Mouse (Mus musculus) heart, postnatal 4 days (tissue): Measurements from ENCODE around the gene Spcs3. TPM values are rescaled to one million over a fixed set of nuclear protein-coding genes. Genes with fewer than 3 reads are reported as not detected.
"Not testable (repeated sequence)": the region's sequence is repeated elsewhere in the genome, so short reads cannot be mapped to it uniquely, and the experiment has no call there.

Source experiments
- DNase-seq: peaks from one replicate; pipeline ENCODE4 v3.0.0; 2021
- total RNA-seq, 2 experiments: library from RNA; stranded (reverse); gene quantifications; 2 replicates each; pipeline ENCODE4 v1.2.3; 2021

Spcs3 gene
- 10 to 100 TPM; 38.0 to 39.8 TPM for total RNA-seq

DNA sequence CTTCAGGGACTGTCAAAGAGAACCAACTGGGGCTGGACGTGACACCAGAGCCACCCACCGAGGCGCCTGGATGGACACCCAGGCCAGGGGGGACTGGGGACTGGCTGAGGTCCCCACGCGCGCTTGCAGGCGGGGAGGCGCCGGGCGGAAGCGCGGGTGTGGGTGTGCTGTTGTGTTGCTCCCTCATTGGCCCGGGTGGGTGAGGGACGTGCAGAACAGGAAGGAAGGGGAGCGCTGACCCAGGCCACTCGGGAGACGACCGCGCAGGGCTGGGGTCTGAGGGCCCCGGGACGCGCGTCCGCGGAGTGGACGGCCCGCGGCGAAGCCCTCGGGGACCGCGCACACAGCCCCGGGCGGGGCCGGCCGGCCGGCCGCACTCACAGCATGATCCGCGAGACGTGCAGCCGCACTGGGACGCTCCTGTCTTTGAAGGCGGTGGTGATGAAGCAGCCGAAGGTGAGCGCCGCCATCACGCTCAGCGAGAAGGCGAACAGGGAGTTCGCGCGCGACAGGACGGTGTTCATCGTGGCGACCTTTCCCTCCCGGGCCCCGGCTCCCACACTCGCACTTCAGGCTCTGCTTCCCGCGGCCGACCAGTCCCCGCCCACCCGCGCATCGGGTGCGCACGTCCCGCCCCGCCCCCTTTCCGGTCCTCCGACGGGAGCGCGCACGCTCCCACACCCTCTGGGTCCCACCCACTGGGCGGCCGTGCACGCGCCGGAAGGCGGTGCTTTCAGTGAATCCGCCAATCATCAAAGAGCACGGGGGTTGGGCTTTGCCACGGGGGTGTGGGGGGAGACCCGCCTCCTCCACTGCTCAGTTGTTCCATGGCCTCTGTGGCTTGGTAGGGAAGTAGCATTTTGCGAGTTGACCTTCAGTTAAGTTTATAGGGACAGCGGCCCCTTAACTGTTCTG is at the start of gene Spcs3, which contains the start of gene Asb5:
Spcs3 (minus strand) TSS at position 617 of the 915 bp plus-strand sequence.
Asb5 (plus strand) TSS at position 199 of the 915 bp plus-strand sequence.
- DNase-seq, result peak; percentile 98

DNA sequence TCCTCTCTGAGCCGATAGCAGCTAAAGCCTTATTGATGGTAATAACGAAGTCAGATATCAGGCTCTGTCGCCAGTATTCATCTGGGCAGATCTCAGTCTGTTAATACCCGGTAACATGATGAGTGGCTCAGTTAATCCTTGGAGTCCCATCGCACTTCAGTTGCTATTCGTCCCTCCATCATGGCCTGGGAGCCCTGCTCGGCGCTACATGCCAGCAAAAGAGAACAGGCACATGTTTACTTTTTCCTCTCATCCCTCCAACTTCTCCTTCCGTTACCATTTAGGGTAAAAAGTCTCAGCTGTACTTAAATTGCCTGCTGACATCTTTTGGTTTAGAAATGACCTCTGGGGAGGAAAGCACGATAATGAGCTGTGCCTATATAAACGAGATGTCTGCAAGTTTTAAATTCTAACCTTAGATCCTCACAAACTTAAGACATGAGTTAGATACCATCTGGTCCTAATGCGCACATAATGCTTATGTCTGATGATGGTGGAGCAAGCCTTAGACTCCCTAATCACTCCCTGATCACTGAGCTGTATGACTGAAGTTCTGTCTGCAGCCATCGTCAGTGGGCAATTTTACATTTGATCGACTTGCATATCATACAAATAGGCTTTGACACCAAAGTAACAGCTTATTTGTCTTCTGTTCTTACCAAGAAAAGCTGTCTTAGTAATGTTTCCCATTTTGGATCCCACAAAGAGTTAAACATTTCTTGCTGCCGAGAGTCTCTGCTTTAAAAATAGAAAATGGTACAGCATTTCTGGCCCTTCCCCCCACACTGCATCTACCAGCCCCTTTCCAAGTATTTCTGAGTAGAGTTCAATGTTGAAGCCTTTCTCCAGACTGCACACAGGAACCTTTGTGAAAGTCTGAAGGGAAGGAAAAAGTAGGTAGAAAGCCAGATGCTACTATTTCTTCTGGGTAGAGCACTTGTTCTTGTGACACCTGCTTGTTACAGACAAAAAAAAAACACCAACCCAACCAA is 41.1 kb upstream of the Spcs3 start:
- DNase-seq, result peak; percentile 47

DNA sequence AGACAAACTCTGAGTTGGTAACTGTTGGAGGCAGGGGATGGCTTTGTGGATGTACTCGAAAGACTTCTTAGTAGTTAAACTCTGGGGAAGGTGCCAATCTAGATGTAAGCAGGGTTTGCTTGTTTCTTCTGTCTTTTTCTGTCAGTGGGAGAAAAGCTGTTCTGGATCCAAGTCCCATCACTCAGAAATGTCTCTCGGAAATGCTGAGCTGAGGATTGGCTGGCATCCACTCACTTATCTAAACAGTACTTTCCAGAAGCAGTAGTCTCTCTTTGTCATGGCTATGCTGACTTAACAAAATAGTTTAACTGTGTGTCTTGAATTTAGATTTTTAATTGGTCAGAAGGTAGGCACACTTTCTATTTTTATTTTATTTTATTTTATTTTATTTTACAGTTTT is 37.4 kb upstream of the Spcs3 start:
- DNase-seq, result no peak

DNA sequence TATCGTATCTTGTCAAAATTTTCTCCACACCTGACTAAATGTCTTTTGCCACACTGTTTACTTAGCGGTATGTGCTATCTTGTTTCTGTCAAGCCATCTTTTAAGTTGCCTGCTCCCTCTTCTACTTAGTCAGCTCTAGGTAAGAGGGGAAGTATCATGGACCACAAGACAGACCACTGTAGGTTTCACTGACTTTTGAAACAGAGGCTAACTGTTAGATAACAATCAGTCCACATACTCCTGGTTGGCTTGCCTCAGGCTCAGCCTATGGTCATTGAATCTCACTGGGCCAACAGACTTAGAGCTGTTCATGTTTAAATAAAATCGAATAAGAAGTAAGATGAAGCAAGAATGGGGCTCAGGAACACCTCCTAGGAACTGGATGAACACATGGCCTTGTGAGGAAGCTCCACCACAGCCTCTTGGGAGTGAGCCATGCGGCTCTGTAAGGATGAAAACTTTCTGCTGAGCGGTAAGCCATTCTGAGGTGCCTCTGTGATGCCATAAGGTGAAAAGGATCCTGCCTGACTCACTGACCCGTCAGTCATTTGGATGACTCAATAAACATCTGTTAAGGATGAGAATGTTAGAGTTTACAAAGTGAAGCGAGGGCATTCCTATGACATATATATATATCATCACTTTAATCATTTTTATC is 35.9 kb upstream of the Spcs3 start:
- no peak for DNase-seq

DNA sequence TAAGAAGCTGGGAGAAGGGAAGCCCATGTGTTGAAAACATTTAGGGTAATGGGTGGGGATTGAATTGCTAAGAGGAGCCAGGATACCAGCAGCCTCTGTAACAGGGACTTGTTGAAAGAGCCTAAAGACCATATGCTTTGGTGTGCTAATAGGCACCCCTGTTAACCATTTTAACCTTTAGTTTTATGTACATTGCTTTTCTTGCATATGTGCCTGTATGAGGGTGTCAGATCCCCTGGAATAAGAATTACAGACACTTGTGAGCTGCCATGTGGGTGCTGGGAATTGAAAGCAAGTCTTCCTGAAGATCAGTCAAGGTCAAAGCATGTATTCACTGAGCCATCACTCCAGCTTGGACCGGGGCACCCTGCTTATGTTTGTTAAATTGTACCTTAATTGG is 35.4 kb upstream of the Spcs3 start:
- no peak for DNase-seq

DNA sequence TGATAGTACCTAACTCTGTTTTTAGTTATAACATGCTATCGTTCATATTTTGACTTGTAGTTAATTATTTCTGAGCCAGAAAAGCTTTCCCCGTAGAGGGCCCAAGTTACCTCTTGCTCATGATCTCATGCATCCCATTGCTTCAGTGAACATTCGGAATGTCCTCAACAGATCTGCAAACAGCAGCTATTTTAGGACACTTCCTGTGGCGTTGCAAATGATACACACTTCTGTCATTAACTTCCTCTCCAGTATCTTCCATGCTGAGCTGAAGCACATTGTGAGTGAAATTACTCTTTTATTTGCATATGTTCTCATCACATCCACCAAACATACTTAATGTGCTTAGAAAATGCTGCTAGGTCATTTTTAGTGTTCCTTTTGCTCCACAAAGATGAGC is 32.3 kb upstream of the Spcs3 start:
- DNase-seq, result no peak

DNA sequence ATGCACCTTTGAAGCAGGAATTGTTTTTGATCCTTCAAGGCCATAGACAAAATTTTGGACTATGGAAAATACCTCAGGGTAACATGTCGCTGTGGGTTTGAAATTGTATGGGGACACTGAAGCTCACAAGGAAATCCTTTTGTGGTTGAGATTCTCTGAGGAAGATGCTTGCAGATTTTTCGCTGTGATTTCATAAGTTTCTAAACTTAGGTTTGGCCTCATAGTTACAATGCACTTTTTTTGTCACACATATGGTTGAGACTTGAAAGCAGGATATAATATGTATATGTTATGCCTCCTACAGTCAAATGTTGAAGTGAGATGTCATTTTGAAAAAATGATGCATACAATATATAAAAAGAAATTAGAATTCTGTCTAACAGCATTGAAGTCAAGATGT is 25.1 kb upstream of the Spcs3 start:
- no peak for DNase-seq

DNA sequence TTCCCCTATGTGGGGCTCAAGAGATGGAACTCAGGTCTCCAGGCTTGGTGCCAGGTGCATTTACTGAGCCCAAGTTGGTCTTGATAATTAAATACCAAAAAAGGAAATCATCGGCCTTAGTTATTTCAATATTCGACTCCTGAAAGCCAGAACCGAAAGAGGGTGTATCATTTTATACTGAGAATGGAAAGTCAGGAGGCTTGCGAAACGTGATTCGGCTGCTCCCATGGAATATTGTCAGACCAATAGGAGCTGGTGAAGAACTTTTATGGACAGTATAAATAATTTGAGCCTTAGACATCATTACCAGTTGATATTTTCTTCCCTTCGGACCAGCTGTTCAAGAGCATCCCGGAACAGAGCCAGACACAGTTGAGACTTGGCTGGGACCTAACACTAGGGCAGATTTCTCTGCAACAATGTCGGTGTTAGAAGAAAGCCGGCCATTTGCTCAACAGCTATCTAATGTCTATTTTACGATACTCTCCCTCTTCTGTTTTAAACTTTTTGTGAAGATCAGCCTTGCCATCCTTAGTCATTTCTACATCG is 20.3 kb upstream of the Spcs3 start:
- no peak for DNase-seq

DNA sequence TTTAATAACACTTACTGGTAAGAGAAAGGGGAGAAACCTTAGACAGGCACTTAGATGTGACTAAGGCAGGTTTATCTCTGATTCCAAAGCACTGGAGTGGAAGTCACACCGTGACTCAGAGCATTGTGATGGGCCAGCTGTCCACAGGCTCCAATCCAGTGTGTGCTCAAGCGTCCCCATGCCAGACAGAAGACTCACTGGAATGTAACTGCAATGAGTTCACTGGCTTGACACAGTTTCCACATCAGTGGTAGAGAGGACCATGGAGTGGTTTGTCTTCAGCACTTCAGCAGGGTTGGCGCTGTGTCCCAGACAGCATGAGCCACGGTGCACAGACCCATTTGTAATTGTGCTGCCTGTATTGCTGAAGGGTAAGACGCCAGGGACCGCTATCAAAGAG is 18.6 kb upstream of the Spcs3 start:
- no peak for DNase-seq

DNA sequence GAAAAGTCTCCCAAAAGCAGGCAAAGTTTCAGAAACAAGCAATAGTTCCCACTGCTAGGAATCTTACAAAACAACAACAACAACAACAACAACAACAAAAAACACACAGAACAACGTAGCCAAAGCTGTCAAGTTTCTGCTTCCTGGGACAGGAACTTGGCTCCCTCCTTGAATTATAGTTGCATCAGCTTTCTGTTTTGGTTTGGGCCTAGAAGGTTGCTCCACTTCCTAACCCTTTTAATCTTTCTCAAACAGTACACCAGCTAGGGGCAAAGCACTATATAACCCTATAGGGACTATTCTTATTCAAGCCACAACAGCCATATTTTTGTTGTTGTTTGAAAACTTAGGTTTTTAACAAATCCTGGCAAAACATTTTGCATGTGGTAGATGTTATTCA is 11.5 kb upstream of the Spcs3 start:
- DNase-seq, result no peak

DNA sequence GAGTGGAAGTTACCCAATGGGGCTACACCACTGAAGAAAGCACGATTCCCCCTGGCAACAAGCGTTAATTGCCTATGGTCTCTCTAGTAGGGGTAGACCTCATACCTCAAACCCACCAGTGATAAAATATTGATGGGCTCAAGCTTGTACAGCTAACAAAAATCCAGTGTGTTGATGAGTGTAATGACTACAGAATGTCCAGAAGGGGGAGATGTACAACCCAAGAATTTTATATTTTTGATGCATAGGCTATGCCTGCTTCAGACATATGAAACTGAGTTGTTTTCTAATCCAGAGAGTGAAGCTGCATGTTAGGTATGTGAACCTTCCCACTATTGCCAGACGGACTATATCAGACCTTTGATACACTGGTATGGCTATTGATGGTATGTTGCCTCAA is 7.5 kb upstream of the Spcs3 start:
- no peak for DNase-seq

DNA sequence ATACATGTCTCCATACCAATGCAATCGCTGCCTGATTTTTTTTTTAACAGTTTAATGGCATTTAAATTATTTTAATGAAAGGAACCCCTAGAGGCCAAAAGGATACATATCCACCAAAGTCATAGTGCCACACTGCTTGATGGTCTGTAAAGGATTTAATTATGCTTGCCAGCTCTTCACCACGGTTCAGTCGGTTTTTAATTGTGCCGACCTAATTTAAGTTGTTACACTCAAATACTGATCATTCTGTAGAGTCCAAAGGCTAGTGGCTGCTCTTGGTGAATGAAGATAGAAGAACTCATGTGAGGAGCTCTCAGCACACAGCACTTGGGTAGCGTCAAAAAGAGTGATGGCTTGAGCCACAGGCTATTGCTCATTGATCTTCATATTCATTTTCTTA is 5.4 kb upstream of the Spcs3 start:
- DNase-seq, result no peak

DNA sequence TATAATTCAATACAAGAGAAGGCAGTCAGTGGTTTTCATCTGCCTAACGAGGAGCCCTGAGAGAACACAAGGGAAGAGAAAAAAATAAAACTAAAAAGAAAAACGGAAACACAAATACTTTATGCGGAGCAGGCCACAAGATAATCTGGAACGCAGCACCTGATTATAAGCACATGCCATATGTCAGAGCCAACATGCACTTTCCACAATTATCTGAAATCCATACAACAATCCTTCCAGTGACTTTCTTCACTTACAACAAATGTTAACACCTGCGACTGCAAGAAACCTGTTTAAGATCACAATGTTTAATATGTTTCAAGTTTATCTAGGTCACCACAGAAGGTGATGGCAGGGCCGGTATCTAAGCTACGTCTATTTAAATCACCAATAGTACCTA is 1.2 kb downstream of the Spcs3 start:
- no peak for DNase-seq

DNA sequence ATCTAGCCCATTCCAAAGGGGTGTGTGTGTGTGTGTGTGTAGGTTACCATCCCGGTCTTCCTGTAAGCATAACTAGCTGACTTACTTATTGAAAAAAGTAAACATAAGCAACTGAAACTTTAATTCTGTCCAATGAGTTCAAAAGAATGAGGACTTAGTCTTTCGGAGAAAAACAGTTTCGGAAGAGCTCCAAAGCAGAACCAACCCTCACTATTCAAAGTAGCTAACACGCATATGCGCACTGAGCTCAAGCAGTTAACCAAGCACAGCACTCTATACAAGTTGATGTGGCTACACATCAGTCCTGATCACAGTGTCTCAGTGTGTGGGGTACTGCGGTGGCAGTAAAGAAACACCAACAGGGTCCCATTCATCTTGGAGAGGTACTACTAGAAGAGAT is 3.1 kb downstream of the Spcs3 start:
- DNase-seq, result no peak

DNA sequence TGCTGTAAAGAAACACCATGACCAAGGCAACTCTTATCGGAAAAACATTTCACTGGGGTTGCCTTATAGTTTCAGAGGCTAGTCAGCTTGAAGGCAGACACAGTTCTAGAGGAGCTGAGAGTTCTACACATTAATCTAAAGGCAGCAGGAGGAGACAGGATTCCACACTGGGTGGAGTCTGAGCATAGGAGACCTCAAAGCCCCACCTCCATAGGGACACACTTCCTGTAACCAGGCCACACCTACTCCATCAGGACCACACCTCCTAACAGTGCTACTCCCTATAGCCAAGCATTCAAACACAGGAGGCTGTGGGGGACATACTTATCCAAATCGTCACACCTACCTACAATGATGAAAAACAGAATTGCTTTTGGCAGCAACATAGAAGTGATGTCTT is 4.2 kb downstream of the Spcs3 start:
- no peak for DNase-seq

DNA sequence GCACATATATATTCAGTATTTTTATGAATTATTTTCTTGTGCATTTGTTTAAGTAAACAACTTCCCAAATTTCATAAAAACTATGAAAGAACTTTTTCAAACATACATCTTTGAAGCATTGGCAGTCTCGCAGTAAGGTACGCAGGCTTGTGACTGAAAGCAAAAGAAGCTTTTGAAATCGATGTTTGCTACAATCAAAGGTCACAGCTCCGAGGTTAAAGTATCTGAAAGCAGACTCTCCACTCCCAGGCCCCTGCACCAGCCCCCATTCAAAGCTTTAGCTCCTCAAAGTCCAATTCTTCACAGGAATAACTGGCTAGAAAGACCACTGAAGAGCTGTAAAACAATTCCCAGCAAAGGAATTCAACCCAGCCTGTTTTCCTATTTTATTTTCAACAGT is 9.3 kb downstream of the Spcs3 start:
- no peak for DNase-seq

DNA sequence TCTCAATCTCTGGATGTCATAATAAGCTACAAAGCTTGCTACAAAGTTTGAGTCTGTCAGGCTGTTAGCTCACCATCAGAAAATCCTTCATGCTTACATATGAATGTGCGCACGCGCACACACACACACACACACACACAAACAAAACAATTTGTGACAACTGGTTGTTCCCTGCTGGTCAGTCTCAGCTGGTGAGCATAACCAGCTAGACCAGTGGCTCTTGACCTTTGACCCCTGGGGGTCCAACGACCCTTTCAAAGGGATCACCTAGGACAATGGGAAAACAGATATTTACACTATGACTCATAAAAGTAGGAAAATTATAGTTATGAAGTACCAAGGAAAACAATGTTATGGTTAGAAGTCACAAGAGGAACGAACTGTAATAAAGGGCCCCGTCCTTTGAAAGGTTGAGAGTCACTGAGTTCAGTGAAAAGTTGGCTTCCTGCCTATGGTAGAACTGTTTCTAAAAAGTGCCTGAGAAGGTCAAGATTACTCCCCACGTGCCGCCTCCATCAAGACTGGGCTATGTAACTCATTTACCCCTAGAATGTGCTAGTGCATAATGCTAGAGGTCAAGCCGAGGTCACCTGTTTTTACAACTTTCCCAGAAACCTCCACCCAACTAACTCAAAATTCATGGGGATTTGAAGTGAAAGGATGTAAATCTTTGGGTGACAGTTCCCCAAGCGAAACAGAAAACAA is 10.9 kb downstream of the Spcs3 start:
- no peak for DNase-seq

DNA sequence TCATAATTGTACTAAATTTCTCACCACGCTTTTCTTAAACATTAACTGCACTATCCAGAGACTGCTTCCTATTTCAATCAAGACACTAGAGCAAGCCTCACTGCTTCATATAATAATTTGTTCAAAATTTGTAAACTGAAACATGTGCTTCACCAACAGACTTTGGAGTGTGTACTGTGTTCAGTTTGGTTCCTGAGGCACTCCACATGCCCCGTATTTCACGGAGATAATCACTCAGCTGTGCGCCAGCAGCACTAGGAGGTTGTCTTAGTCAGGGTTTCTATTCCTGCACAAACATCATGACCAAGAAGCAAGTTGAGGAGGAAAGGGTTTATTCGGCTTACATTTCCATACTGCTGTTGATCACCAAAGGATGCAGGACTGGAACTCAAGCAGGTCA is 17.6 kb downstream of the Spcs3 start:
- not testable (repeated sequence) for DNase-seq

DNA sequence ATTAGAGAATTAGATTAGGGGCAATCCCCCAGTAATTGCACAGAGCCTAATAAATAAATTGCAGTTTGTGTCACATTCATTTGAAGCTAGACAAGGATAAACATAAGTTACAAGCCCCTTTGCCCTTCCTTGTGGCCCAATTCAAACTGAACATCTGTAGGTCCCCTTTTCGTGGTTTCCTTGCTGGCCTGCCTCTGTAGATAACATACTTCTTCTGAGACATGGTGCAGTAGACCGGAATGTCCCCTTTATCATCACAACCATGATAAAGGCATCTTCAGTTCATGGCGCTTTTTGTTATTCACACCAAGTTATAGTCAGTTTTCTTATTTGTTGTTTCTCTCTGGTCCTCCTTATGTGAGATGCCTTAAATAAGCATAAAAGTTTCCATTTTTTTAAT is 18.0 kb downstream of the Spcs3 start:
- no peak for DNase-seq

DNA sequence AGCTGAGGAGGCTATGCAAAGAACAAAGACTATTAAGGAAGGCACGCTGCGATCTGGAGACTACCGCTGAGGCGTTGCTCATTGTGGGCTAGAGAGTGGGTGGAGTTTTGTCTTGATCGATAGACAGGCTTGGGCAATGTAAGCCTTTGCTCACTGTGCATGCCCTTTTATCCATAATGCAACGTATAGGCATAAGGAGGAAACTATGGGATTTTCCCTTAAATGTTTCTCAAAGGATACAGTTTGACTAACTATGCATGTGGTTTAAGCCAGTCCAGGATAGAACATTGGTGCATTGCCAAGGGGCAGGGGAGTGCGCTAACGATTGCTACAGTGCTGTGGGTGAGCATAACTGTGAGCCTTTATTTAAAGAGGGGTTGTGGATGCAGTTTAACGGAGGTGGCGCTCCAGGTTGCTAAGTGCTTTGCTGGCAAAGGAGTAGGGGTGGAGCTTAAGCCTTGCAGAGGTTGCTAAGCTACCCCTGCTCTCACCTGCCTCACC is 20.5 kb downstream of the Spcs3 start:
- peak; percentile 16 for DNase-seq

DNA sequence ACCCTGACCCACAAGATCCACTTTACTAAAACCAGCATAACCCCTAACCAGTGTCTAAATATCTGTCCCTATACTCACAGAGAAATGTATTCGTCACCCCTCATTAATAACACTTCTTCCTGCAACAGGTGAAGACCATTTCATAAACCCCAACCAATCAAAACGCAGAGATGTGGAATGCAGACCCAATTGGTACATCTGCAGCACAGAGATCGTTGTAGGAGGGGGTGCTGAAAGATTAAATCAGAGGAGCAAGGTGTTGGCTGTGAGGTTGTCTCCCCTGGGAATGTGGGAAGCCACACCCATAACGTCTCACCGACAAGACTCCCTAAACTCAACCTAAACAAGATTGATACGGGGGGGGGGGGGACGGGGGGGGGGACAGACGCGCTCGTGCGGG is 21.0 kb downstream of the Spcs3 start:
- no peak for DNase-seq

DNA sequence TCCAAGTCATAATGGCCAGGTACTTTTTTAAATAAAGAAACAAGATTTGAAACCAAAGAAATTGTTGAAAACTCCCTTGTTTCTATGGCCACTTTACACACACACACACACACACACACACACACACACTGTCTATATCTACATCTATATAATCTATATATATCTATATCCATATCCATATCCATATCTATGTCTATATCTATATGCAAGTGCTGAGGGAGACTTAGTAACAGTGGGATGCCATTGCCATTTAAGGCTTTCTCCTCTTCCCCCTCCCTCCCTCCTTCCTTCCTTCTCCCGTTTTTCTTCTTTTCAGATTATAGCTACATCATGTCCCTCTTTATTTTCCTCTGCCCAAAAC is 21.7 kb downstream of the Spcs3 start:
- no peak for DNase-seq
